Mouse (Mus musculus) ES-E14 (cell line): Measurements from ENCODE around the gene Adcy9.

Experiments used
- CHD2 ChIP-seq: IDR thresholded peaks from 2 replicates; pipeline ENCODE4 v1.6.1; 2014; ENCODE audit warnings: mild to moderate bottlenecking, low read depth, low read length, inconsistent platforms
- MAFK ChIP-seq: IDR thresholded peaks from 2 replicates; pipeline ENCODE4 v1.6.1; 2014; ENCODE audit warnings: mild to moderate bottlenecking, low read depth, low read length, inconsistent platforms; ENCODE audit not compliant: insufficient read depth
- ZC3H11A ChIP-seq: IDR thresholded peaks from 2 replicates; pipeline ENCODE4 v1.6.1; 2012; ENCODE audit warnings: low read depth, mild to moderate bottlenecking, inconsistent platforms, low read length, borderline replicate concordance
- ZNF384 ChIP-seq: IDR thresholded peaks from 2 replicates; pipeline ENCODE4 v1.6.1; 2012; ENCODE audit warnings: low read depth, low read length, inconsistent platforms

DNA sequence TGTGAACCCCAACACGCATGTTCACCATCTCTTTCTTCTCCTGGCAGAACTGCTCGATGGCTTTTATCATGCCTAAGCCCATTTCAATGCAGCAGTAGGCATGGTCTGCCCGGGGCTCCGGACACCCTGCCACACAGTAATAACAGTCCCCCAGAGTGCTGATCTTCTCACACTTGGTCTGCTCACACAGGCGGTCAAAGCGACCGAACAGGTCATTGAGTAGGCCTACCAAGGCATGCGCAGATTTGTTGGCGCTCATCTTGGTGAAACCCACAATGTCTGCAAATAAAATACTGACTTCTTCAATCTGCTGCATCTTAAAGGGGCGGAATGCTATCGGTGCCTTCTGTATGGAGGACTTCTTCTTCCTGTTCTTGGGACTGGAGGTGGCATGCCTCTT lies 2.2 kb downstream of the Adcy9 start:
- TF ChIP-seq MAFK (no peak), ZNF384 (no peak), CHD2 (no peak), ZC3H11A (no peak)
